Mouse (Mus musculus): ENCODE measurements around the gene Rbfox3. TPM values are rescaled to one million over a fixed set of nuclear protein-coding genes. Genes with fewer than 3 reads are reported as not detected.

The Rbfox3 gene
- total and polyA plus RNA-seq, 3 experiments = 0.16 TPM; not detected in 2

DNA sequence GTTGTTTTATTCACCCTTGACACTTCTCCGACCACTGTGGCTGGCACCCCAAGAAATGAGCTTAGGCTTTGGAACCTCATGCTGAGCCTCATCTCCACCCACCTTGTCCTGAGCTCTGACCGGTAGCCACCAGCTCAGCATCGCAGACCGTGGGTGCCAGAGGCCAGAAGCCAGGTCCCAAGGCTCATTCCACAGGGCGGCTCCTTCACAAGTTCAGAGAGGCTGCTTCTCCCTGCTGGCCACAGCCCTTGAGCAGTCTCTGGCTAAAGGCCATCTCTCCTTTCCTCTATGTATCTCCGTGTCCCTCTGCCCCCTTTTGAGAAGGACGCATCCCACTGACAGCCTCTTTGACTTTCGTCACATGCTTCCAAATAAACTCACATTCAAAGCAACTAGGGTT, 23.0 kb downstream of the Rbfox3 start:
- peaks cover 93% of the 10 kb centered on the region for H3K9me3 ChIP-seq (replicated peaks)
- ATAC-seq (ENCODE audit: extremely low read depth, insufficient number of reproducible peaks, low FRiP score, poor library complexity, severe bottlenecking) = no peak

DNA sequence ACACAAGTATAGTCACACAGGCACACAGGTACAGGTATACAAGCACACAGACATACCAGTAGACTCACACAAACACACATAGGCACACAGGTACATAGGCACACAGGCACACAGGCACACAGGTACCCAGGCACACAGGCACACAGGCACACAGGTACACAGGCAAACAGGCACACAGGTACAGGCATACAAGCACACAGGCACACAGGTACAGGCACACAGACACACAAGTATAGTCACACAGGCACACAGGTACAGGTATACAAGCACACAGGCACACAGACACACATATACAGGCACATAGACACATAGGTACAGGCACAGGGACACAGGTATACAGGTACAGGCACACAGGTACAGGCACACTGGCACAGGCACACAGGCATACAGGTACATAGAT, 24.2 kb downstream of the Rbfox3 start:
- H3K9me3 ChIP-seq (replicated peaks) = peaks cover 93% of the 10 kb centered on the region
- DNase-seq (ENCODE audit: low spot score) (no peak), ATAC-seq (ENCODE audit: extremely low read depth, insufficient number of reproducible peaks, low FRiP score, poor library complexity, severe bottlenecking) (0 out of 2 replicates have a peak, but pooled peaks have one; percentile 22)
- H3K27me3 ChIP-seq (ENCODE audit: insufficient read depth, low read length) = no peaks in the 10 kb centered on the region; the same call in 1 of the 2 replicates
- TF ChIP-seq POLR2AphosphoS5 (IDR thresholded peaks at IDR 0.05; ENCODE audit: insufficient replicate concordance, low read depth, low read length) (0 out of 2 replicates have a peak, but pooled peaks have one; percentile 35), CTCF (IDR thresholded peaks at IDR 0.05; ENCODE audit: low read depth, low read length) (no peak)
- no peaks in the 10 kb centered on the region for H3K36me3 ChIP-seq (replicated peaks)
- peak overlapping the region; percentile 51 for H3K4me3 ChIP-seq (ENCODE audit: low read depth, low read length)
- H3K4me1 ChIP-seq (ENCODE audit: insufficient read depth, low read depth, low read length) = no peaks in the 10 kb centered on the region

More for the DNA sequence above, 23.0 kb downstream of the Rbfox3 start:
- H3K4me3 ChIP-seq (ENCODE audit: low read depth, low read length) = no peak overlapping the region
- TF ChIP-seq GATA2 (IDR thresholded peaks at IDR 0.05; ENCODE audit: borderline replicate concordance, low read depth, low read length) = no peak
- TF ChIP-seq CTCF (IDR thresholded peaks at IDR 0.05; ENCODE audit: low read depth, low read length) = no peak
- no peak for TF ChIP-seq TAL1 (conservative IDR thresholded peaks at IDR 0.05; ENCODE audit: low read depth, low read length)
- TF ChIP-seq POLR2AphosphoS5 (IDR thresholded peaks at IDR 0.05; ENCODE audit: insufficient replicate concordance, low read depth, low read length) = no peak
- TF ChIP-seq GATA1 (IDR thresholded peaks at IDR 0.05; ENCODE audit: borderline replicate concordance, low read length) = no peak
- H3K4me1 ChIP-seq (ENCODE audit: insufficient read depth, low read depth, low read length) = no peaks in the 10 kb centered on the region
- DNase-seq (ENCODE audit: low spot score) = no peak
- H3K36me3 ChIP-seq (replicated peaks) = no peaks in the 10 kb centered on the region
- no peaks in the 10 kb centered on the region; the same call in 1 of the 2 replicates for H3K27me3 ChIP-seq (ENCODE audit: insufficient read depth, low read length)

DNA sequence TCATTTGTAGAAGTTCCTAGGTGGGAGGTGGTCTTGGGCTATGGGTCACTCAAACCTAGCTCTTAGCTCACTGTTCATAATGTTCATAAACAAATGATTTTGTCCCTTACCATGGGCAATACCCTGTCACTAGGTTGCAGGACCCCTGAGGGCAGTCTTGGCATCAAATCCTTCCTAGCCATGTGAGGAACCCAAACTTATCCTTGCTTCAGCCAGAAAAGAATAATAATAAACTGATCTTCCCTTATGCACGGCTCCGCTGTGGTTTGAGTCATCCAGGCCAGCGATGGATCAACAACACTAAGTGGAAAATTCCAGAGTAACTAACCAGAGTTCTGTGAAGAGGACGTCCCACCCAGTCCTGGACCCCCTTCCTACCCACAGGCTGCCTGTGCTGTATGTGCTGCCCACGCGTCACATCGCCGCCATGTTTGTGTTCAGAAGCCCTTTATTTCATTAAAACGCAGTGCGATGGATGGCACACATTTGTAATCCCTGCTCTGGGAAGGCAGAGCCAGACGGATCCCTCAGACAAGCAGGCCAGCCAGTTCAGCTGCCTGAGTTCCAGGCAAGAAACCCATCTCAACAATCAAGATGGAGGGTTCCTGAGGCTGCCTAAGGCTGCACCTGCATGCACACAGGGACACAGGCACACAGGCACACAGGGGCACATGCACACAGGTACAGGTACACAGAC, 25.0 kb downstream of the Rbfox3 start:
- Histone ChIP-seq H3K9me3 (replicated peaks) (peaks cover 93% of the 10 kb centered on the region), H3K4me3 (ENCODE audit: low read depth, low read length) (peak overlapping the region; percentile 51), H3K36me3 (replicated peaks) (no peaks in the 10 kb centered on the region), H3K4me1 (ENCODE audit: insufficient read depth, low read depth, low read length) (no peaks in the 10 kb centered on the region), H3K27me3 (ENCODE audit: insufficient read depth, low read length) (no peaks in the 10 kb centered on the region; the same call in 1 of the 2 replicates)
- TF ChIP-seq CTCF (IDR thresholded peaks at IDR 0.05; ENCODE audit: low read depth, low read length) (no peak), TAL1 (conservative IDR thresholded peaks at IDR 0.05; ENCODE audit: low read depth, low read length) (no peak), GATA2 (IDR thresholded peaks at IDR 0.05; ENCODE audit: borderline replicate concordance, low read depth, low read length) (no peak), GATA1 (IDR thresholded peaks at IDR 0.05; ENCODE audit: borderline replicate concordance, low read length) (no peak), POLR2AphosphoS5 (IDR thresholded peaks at IDR 0.05; ENCODE audit: insufficient replicate concordance, low read depth, low read length) (no peak)
- DNase-seq (ENCODE audit: low spot score) = no peak
- no peak for ATAC-seq (ENCODE audit: extremely low read depth, insufficient number of reproducible peaks, low FRiP score, poor library complexity, severe bottlenecking)

DNA sequence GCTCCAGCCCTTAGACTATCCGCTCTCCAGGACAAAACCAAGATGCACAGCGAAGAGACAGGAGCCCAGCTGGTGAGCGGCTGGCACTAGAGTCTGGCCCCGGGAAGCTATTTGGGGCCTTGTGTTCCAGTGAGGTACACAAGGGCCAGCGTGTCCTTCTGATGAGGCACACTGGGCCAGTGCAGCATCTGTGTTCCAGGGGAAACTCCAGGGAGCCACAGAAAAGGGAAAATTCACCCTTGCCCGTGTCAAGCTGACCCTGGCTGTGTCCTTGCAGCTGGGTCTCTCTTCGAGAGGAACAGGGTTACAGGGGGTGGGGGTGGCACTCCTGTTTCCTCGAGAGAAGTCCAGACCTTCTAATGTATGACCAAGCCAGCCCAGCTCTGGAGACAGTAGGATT, 25.8 kb downstream of the Rbfox3 start:
- Histone ChIP-seq H3K4me1 (ENCODE audit: insufficient read depth, low read depth, low read length) (no peaks in the 10 kb centered on the region), H3K27me3 (ENCODE audit: insufficient read depth, low read length) (no peaks in the 10 kb centered on the region; the same call in 1 of the 2 replicates), H3K9me3 (replicated peaks) (peaks cover 92% of the 10 kb centered on the region), H3K4me3 (ENCODE audit: low read depth, low read length) (no peak overlapping the region), H3K36me3 (replicated peaks) (no peaks in the 10 kb centered on the region)
- DNase-seq (ENCODE audit: low spot score) (no peak), ATAC-seq (ENCODE audit: extremely low read depth, insufficient number of reproducible peaks, low FRiP score, poor library complexity, severe bottlenecking) (no peak)
- no peak for TF ChIP-seq POLR2AphosphoS5 (IDR thresholded peaks at IDR 0.05; ENCODE audit: insufficient replicate concordance, low read depth, low read length)
- TF ChIP-seq GATA2 (IDR thresholded peaks at IDR 0.05; ENCODE audit: borderline replicate concordance, low read depth, low read length) = no peak
- no peak for TF ChIP-seq CTCF (IDR thresholded peaks at IDR 0.05; ENCODE audit: low read depth, low read length)

DNA sequence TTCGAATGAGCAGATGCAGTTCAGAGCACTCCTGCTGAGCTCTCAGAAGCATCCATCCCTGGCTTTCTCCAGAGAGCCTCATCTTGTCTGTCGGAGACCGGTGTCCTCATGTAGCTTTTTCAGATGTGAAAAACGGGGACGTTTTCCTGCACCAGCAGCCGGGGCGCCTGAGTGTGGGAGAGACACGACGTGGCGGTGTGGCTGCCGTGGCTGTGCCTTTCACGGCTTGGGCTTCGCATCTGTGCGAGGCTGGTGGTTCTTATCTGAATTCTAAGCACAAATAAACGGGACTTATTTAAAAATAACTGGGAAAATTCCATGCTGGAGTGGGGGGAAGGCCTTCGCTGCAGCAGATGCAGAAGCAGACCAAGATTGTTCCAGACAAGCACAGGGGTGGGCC, 26.3 kb downstream of the Rbfox3 start:
- DNase-seq (ENCODE audit: low spot score) (no peak), ATAC-seq (ENCODE audit: extremely low read depth, insufficient number of reproducible peaks, low FRiP score, poor library complexity, severe bottlenecking) (no peak)
- no peak overlapping the region for H3K4me3 ChIP-seq (ENCODE audit: low read depth, low read length)
- no peak for TF ChIP-seq GATA1 (IDR thresholded peaks at IDR 0.05; ENCODE audit: borderline replicate concordance, low read length)
- TF ChIP-seq TAL1 (conservative IDR thresholded peaks at IDR 0.05; ENCODE audit: low read depth, low read length) = no peak
- no peaks in the 10 kb centered on the region for H3K4me1 ChIP-seq (ENCODE audit: insufficient read depth, low read depth, low read length)
- no peaks in the 10 kb centered on the region; the same call in 1 of the 2 replicates for H3K27me3 ChIP-seq (ENCODE audit: insufficient read depth, low read length)
- no peaks in the 10 kb centered on the region for H3K36me3 ChIP-seq (replicated peaks)
- H3K9me3 ChIP-seq (replicated peaks) = peaks cover 92% of the 10 kb centered on the region

DNA sequence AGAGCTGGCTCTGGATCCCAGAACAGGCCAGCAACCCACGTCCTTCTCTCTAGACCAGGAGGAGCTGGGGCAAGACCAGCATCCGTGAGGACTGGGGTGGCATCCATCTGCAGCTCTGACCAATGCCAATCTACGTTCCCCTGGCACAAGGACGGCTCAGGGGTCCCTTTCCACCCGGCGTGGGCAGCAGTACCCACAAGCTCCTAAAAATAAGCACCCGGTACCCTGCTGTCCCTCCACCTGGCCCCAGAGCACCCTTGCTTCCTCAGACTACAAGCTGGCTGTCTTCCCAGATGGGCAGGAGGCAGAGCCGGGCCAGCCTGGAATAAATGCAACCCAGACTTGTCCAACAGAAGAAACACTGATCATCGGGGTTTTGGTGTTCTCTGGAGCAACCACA, 28.3 kb downstream of the Rbfox3 start:
- no peaks in the 10 kb centered on the region for H3K4me1 ChIP-seq (ENCODE audit: insufficient read depth, low read depth, low read length)
- no peaks in the 10 kb centered on the region for H3K36me3 ChIP-seq (replicated peaks)
- H3K4me3 ChIP-seq (ENCODE audit: low read depth, low read length) = no peak overlapping the region
- no peaks in the 10 kb centered on the region; the same call in 1 of the 2 replicates for H3K27me3 ChIP-seq (ENCODE audit: insufficient read depth, low read length)
- no peak for TF ChIP-seq POLR2AphosphoS5 (IDR thresholded peaks at IDR 0.05; ENCODE audit: insufficient replicate concordance, low read depth, low read length)
- no peak for TF ChIP-seq TAL1 (conservative IDR thresholded peaks at IDR 0.05; ENCODE audit: low read depth, low read length)
- TF ChIP-seq GATA1 (IDR thresholded peaks at IDR 0.05; ENCODE audit: borderline replicate concordance, low read length) = no peak
- TF ChIP-seq CTCF (IDR thresholded peaks at IDR 0.05; ENCODE audit: low read depth, low read length) = no peak
- TF ChIP-seq GATA2 (IDR thresholded peaks at IDR 0.05; ENCODE audit: borderline replicate concordance, low read depth, low read length) = no peak
- H3K9me3 ChIP-seq (replicated peaks) = peaks cover 92% of the 10 kb centered on the region
- no peak for DNase-seq (ENCODE audit: low spot score)
- ATAC-seq (ENCODE audit: extremely low read depth, insufficient number of reproducible peaks, low FRiP score, poor library complexity, severe bottlenecking) = no peak

Data from G1E (cell line).